Mouse (Mus musculus) kidney, adult 9 months (tissue): ENCODE measurements at regions not wholly inside any gene's neighbourhood (a gene's known extent, or its start where the extent isn't known, plus 50 kb on each side); places are given as distances from the start of the nearest gene placed in this dataset.
A peak's percentile ranks its signal among the peaks of the same experiment; 100 is the strongest.

Experiments
- DNase-seq: peaks from one replicate; pipeline ENCODE4 v3.0.0; 2022

- no peak for DNase-seq
Observed at GRCm38 (mm10) chr12:12814693-12815092, 127.0 kb downstream of the Mycn start.

GRCm38 (mm10) chr12:12812873-12813272, 128.8 kb downstream of the Mycn start:
- no peak for DNase-seq

- peak; percentile 17 for DNase-seq
Observed at GRCm38 (mm10) chr12:12810943-12811342, 130.8 kb downstream of the Mycn start.

- peak; percentile 88 for DNase-seq
Observed at GRCm38 (mm10) chr12:12810159-12810885, 131.4 kb downstream of the Mycn start.

- no peak for DNase-seq
Observed at GRCm38 (mm10) chr12:12808120-12808519, 133.6 kb downstream of the Mycn start.

- DNase-seq = no peak
Observed at GRCm38 (mm10) chr12:12803602-12804001, 138.1 kb downstream of the Mycn start.

GRCm38 (mm10) chr12:12802396-12802795, 139.3 kb downstream of the Mycn start:
- DNase-seq = no peak

GRCm38 (mm10) chr12:12801700-12802099, 140.0 kb downstream of the Mycn start:
- no peak for DNase-seq

GRCm38 (mm10) chr12:12800120-12800519, 141.6 kb downstream of the Mycn start:
- DNase-seq = no peak

- no peak for DNase-seq
Observed at GRCm38 (mm10) chr12:12789052-12789451, 152.7 kb downstream of the Mycn start.

GRCm38 (mm10) chr12:12788263-12788852, 153.4 kb downstream of the Mycn start:
- no peak for DNase-seq

GRCm38 (mm10) chr12:12787608-12788262, 154.0 kb downstream of the Mycn start:
- DNase-seq = no peak

- DNase-seq = no peak
Observed at GRCm38 (mm10) chr12:12787161-12787560, 154.6 kb downstream of the Mycn start.

GRCm38 (mm10) chr12:12783699-12784605, 157.8 kb downstream of the Mycn start:
- no peak for DNase-seq

GRCm38 (mm10) chr12:12781526-12781925, 160.2 kb downstream of the Mycn start:
- peak; percentile 24 for DNase-seq

GRCm38 (mm10) chr12:12778563-12779256, 163.0 kb downstream of the Mycn start:
- no peak for DNase-seq

GRCm38 (mm10) chr12:12777422-12777821, 164.3 kb downstream of the Mycn start:
- DNase-seq = no peak

- DNase-seq = no peak
Observed at GRCm38 (mm10) chr12:12776783-12777182, 164.9 kb downstream of the Mycn start.

GRCm38 (mm10) chr12:12770970-12771369, 170.7 kb downstream of the Mycn start:
- DNase-seq = no peak

GRCm38 (mm10) chr12:12766510-12767304, 175.0 kb downstream of the Mycn start:
- no peak for DNase-seq

- no peak for DNase-seq
Observed at GRCm38 (mm10) chr12:12765490-12766058, 176.1 kb downstream of the Mycn start.
